Mouse (Mus musculus) thymus, postnatal 36 days (tissue): ENCODE data around the gene Rgs16.
A peak's percentile ranks its signal among the peaks of the same experiment; 100 is the strongest.

Experiments used
- DNase-seq, 2 experiments: peaks; one replicate each; pipeline ENCODE4 v3.0.0; 2022; ENCODE audit warnings: mixed read lengths in 2 of 2

Gene Rgs16

DNA sequence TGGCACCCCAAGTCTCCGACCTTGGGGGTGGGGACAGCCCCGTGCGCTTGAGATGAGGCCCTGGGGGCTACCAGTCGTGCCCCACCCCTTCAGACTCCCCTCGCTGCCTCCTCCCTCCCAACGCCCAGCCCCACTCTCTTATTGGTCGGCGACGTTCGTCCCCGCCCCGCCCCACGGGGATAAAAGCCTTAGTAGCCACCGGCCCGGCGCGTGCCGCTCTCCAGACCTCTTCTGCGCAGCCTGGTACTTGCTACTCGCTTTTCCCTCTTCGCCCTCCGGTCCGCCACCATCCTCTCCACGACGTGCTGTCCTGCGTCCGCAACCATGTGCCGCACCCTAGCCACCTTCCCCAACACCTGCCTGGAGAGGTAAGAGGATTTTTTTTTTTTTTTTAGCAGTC is at the start of gene Rgs16:
TSS of gene Rgs16 (plus strand) at position 205 of the 400 bp plus-strand sequence.
- DNase-seq = peak; percentile 72 to 81

DNA sequence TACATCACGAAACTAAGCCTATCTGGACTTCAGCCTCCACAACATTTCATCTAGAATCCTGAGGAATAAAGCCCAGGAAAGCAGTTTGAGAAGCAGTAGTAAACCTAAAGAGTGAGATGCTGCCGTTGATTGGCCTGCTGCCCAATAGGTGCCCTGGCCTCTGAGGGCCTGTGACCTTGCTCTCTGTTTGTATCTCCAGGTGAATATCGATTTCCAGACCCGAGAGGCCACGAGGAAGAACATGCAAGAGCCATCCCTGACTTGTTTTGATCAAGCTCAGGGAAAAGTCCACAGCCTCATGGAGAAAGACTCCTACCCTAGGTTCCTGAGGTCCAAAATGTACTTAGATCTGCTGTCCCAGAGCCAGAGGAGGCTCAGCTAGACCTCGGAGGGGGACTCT is 47.6 kb upstream of the Rgs16 start:
- DNase-seq = no peak

DNA sequence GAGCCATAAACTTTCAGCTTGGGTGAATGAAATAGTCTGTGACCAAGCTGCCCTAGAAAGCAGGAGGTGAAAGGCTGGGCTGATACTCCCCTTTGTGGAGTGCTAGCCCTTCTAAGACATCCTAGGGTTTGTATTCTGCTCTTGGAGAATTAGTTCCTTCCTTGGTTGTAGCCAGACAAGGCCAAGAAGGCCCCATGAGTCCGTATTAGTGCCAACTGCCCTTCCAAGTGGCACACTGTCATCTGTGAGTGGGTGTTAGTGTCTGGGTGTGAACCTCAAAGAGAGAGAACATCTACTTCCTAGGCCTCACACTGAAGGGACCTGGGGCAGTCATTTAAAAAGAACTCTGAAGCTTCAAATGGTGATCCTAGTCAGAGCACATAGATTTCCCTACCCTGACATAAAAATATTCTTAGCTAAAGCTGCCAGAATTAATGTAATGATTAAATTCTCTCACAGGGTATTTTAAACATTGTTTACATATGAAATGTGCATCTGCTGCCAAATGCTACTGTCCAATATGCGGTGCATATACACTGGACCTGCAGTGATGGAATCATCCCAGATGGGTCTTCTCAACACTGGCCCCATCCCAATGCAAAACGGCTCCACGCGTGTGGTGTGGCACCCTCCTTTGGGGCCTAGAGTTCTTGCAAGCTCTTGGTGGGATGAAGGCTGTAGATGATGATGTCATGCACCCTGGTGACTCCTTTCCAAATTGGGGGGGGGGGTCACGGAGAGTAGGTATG is 45.6 kb upstream of the Rgs16 start:
- DNase-seq = no peak

DNA sequence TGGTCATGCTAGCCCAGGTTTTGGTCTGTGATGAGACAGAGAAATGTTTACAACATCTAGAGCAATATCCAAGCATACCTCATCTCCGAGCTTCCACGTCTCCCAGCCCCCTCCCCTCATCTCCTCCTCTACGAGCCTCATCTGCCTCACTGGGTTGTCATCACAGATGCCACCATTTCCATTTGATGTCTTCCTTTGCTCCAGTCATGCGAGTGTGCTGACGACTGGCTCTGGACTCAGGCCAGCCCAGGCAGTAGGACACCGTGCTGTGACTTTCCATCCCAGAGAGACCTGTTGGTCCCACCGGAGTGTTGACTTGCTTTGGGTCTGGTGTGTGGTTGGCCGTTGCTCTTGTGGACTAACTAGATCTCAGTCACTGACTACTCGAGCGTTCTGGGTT is 44.8 kb upstream of the Rgs16 start:
- no peak for DNase-seq

DNA sequence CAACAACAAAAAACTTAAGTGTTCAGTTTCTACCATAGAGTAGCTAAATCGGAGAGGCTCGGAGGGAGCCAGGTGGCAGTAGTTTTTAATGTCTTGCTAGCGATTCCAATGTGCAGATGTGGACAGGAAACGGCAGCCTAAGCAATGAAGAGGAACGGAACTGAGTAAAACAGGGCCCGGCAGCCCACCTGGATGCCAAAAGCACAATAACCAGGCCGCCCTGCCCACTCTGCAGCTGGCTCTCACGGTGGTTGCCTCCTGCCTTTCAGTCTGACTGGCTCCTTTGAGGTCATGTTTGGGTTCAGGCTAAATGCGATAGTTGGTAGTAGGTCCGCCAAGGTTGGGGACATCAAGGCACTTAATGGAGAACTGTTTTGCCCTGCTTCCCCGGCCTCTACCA is 44.1 kb upstream of the Rgs16 start:
- DNase-seq = peak; percentile 20 to 35

DNA sequence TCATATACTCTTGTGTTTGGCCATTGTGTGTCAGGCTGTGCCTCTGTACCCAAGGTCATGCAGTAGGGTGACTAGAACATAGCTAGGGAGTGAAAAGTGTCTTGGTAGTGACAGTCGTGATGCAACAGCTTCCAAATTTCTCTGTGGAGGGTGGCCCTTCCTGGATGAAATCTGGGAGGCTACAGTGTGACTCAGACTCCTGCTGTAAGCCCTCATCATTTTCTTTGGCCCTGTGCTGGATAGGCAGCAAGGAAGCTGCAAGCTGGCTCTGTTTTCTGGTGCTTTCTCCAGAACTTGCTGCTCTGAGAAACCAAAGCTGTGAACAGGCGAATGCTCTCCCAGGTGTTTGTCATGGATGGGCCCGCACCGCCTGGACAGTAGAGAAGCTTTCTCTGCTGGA is 43.6 kb upstream of the Rgs16 start:
- DNase-seq = no peak

DNA sequence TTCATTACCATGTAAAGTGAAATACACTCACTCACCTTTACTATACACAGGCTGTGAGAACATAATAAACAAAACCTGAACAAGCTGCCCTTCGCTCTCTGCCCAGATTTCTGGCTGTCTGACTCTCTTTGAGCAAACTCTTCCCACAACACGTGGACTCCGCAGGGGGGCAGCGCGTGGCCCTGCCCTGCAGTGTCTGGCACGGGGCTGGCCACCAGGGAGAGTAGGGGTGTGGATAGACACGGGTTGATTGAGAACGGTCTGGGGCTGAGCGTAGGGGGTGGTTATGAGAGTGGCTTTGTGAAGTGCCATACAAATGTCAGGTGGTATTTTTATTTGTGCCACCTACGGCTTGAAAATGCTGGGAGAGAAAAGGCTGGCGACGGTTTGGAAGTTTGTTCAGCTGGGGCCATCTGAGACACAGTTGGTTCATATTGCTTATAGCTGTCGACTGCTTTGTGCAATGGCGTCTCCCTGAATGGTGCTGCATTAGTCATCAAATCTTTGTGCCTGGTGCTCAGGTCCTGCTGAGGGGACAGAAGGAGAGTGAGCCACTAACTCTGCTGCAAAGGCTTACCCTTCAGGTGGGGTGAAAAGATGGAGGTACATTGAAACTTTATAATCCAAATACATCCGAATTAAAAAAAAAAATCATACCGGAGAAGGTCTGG is 42.4 kb upstream of the Rgs16 start:
- no peak for DNase-seq

DNA sequence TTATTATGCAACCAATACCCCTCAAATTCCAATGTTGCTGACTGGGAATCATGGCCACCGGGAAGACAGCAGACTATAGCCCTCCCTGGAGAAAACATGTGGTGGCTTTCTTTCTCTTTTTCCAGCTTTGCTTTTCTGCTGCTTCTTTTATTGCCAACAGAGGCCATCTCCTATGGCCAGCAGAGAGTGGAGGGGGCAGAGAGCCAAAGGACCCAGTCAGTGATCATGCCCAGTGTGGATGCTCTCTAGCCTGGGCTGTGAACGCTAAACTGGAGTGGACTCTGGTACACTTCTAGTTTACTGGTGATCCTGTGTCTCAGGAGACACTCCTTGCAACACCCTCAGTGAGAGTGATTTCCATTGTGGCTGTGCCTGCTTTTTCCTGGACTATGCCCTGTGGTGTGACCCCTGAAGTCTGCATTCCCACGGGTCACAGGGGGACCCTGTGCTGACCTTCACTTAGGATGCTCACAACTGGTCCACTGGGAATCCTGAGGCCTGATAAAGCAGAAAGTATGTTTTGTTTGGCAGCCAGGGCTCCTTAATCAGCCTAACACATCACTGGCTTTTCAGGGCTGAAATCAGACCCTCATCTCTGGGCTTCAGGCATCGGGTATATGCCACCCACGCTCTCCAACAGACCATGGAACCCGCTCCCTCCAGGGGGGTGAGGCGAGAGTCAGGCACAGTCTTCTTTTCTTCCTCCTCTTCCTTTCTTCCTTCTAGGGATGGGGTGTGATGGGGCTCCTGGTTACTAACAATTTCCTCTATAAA is 41.7 kb upstream of the Rgs16 start:
- DNase-seq = no peak

DNA sequence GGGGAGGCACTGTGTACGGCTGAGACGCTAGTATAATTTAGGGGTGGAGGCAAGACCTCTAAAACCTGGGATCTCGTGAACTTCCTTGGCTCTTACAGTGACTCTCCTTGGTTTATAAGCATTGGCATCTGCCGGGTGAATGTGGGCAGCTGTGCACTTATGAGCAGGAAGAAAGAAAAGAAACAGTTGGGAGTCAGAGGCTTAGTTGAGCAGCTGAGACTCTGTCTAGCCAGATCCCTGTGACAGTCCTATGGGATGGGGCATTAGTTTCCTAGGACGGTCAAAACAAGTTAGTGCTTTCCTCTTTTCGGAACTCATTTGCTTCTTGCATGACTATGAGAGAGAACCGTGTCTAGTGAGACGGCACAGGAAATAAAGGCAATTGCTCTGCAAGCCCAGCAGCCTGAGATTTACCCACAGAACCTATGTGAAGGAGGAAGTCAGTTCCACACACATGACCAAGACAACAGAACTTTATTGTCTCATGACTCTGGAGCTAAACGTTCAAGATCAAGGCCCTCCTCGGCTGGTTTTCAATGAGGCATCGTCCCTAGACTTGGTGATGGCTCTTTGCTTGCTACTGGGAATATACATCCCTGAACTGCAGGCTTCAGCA is 39.6 kb upstream of the Rgs16 start:
- peak; percentile 18 to 24 for DNase-seq

DNA sequence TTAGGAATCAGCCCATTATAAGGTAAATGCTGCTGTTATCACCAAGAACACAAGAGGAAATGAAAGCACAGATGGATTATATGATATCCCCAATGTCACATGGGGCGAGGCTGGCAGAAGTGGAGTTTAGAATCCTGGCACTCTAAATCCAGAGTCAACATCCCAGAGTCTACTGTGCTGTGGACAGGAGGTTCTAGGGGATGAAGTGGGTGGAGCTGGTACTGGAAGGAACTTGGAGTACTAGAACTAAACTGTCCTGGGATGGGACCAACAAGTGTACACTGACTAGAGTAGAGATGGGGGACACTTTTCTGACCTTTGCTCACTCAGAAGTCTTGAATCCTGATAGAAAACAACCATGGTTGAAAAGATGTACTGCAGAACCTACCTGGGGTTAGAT is 38.7 kb upstream of the Rgs16 start:
- DNase-seq = no peak

DNA sequence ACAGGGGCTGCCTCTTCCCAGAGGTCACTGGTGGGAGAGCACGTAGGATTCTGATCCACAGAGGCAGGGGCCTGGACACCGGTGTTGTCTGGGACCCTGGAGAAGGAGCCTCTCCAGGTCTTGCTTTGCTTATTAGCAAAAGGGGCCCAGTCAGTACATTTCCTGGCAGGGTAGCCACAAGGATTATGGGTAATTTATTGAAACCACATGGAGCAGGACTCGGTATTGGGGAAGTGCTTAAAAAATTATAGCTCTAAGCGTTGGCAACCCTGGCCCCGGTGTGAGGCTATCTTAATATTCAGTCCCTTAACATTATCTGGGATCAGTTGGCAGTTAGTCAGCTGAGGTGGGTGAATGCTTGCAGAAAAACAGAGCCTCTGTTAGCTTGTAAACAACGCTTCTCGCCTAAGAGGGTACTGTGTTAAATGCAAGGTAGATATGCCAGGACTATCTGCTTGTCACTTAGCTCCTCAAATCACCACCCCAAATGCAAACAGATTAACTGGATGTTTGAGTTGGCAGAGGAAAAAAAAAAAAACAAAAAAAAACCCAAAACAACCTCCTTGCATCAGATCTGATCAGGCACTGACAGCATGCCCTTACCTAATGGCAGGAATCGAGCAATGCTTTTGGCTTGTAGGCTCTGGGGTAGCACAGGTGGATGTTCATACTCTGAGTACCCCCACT is 37.8 kb upstream of the Rgs16 start:
- DNase-seq = no peak

DNA sequence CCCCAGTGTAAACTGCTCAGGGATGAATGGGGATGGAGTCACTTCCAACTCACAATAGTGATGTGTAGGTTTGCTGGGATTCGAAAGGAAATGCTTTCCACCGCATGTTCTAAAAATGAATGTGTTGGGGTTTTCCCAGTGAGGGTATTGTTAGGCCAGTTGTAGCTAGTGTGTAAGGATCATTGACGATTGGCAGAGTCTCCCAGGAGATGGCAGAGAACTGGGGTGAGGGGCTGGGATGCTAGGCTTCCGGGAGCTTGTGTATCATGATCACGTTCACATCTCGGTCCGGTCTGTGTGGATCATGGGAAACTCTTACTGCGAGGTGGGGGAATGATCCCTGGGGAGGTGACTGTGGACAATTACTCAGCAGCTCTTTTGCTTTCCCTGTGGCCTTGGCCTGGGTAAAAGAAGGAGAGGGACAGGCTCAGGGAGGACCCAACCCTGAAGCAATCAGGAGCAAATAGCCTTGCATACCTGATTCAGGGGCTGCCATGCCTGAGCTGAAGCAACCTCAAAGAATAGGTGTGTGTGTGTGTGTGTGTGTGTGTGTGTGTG is 37.2 kb upstream of the Rgs16 start:
- no peak for DNase-seq

DNA sequence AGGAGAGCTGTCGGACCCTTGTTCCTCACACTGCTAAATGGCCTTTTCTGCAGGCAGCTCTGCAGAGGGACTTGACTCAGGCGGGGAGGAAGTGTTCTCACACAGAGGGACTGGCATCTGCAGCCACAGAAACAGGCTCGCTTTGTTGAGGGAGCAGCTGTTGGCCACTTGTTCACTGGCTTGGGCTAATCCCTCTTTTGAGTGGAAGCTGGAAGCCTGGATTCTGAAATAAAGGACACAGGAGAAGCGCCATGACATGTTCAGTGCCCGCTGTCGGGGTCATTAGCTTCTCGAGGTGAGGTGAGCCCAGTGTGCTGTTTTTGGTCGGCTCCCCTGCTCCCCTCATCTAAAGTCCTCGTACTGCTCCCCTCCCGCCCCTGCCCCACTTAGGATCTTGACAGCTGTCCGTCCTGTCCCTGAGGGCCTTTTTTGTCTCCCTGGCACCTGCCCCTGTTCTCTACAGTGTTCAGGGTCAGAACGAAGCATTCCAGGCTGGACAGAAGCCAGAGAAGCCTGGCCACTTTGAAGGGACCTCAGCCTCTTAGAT is 36.6 kb upstream of the Rgs16 start:
- peak in 1 of 2 experiments; percentile 17 for DNase-seq

DNA sequence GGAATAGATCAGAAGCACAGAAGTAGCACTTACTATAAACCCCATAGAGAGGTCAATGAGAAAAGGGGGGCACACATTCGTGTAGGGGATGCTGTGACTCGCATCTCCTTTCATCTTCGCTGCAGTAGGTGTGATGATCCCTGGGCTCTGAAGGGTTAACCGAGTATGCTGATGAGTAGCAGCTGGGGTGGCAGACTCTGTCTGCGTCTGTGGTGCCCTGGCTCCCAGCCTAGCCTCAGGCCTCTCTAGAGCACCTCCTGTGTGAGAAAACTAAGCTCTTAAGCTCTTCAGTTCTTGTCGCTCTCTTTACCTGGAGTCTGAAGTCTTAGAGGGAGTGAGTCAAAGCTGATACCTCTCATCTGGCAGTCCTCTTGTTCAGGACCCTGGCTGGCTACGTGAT is 36.0 kb upstream of the Rgs16 start:
- no peak for DNase-seq

DNA sequence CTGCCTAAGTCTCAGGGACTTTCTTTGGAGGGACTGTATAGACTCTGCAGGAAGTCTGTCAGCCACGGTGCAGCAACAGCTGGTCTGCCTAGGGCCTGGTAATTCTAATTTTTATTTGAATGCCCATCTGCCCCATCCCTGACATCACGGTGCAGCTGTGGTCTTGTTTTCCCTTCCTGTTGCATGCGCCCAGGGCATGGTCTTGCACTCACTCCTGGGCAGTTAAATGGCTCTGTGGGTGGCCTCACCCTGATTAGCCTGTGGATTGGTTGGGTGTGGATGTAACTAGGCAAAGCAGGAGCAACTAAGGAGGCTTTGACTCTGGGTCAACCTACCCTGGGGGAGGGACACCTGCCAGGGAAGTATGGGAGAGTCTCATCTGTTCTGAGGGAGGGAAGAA is 35.2 kb upstream of the Rgs16 start:
- no peak for DNase-seq

DNA sequence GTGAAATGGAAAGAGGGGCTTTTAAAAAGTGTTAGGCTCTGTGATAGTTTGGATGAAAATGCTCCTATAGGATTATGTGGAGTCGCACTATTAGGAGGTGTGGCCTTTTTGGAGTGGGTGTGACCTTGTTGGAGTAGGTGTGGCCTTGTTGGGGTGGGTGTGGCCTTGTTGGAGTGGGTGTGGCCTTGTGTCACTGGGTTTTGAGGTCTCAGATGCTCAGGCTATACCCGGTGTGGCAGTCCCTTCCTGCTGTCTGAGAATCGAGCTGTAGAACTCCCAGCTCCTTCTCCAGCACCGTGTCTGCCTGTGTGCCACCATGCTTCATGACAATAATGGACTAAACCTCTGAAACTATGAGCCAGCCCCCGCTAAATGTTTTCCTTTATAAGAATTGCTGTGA is 31.5 kb upstream of the Rgs16 start:
- no peak for DNase-seq

DNA sequence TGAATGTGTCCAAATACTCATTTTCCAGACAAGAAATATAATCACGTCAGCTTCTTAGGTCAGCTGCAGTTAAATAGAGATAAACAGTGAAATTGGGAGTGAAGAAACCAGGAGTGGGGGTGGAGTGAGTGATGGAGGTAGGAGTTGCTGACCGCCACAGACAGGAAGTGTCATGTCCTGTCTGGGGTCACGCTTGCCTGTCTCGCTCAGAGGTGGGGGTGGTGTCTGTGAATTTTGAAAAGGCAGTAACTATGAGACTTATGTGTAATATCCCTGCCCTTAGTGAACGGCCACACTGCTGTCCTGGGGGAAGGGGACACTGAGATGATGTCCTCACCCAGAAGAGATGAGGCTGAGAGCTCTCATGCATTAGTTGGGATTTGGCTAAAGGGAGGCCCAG is 30.7 kb upstream of the Rgs16 start:
- no peak for DNase-seq

DNA sequence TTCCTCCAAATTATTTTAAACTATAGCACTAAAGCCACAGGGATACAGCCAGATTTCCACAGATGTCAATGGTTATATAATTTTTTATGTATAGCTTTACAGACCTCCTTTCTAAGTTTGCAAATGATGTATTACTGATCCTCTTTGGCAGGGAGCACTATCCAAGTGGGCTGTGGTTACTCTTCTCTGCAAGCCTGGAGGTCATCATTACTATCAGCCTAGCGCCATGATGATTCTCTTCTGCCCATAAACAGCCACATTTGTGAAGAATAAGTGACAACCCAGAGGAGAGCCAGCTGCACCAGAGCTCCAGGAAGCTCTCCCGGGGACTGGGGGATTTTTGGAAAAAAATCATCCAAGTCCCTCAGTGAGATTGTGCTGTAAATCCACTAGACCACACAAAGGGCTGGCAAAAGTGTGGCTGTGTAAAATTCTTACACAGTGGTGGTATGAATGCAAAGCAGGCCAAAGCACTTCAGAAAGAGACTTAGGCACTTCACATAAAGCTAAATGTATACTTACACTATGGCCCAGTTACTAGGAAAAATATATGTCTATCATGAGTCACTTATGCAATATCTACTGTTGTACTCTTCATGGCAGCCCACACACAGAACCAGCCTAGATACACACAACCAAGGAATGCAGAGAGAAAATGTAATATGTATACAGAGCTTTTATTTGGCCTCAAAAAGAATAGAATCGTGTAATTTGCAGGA is 28.4 kb upstream of the Rgs16 start:
- DNase-seq = no peak

DNA sequence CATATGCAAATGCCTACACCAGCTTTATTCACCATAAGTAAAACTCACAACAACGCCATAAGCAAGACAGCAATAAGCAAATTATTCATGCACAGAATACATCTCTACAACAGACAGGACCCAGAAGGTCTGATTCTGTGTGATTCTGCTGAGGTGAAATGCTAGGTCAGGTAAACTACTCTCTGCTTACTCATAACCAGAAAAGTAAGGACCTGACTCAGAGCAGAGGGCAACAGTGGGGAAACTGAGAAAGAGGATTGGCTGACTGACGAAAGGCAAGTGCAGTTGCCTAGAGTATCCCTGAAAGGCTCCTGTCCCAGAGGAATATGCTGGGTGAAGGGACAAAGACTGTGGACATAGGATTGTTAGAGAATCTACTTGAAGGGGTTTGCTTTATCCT is 27.5 kb upstream of the Rgs16 start:
- no peak for DNase-seq

DNA sequence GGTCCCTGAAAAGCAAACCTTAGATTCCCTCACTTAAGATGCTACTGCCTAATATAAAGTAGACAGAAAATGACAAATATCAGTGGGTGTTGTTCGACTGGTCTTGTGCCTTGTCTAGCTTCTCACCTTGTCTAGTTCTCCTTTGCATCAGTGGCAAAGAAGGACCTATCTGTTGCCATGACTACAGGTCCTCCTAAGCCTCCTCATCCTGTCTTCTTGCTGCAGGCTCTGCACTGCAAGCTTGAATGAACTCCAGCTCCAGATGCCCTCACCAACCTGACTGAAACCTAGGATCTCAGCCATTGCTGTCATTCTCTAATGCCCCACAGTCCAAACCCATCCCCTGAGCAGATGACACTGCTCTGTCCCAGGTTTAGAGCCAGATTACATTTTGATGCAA is 22.2 kb upstream of the Rgs16 start:
- no peak for DNase-seq

DNA sequence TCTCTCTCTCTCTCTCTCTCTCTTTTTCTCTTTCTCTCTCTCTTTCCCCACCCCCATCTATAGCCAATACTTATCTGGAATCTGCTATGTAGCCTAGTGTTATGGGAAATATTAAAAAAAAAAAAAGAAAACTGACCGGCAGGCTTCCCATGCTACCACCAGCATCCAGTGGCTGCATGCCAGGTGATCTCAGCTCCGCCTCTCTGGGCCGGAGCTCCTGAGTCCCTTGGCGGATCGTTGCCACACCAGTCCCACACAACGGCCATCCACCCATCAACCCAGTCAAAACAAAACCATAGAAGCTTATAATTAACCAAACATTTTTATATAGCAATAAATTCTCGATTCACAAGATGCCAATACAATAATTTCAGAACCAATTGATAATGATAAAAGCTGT is 19.2 kb upstream of the Rgs16 start:
- no peak for DNase-seq
